Mouse (Mus musculus) gastrocnemius, postnatal 14 days (tissue): ENCODE results near the gene Cysrt1. TPM values are rescaled to one million over a fixed set of nuclear protein-coding genes. Genes with fewer than 3 reads are reported as not detected.

Source experiments
- DNase-seq: peaks from one replicate; pipeline ENCODE4 v3.0.0; 2021; ENCODE audit warnings: mixed read lengths
- intact Hi-C: fragments of 180-260 bp; cut with DNase I; formaldehyde crosslinking; loops from one replicate; pipeline ENCODE4 v1.15.1; 2025; ENCODE audit warnings: low total_unique reads
- total RNA-seq, 2 experiments: library from RNA; stranded (reverse); gene quantifications; 2 replicates each; pipeline ENCODE4 v1.2.3; 2021

The Cysrt1 gene
- total RNA-seq, 2 experiments from 2014 or later, result not detected

- intact Hi-C loops, result loop anchor here (10.0 kb wide), 1 partner anchor 46 kb away; the partner anchor contains the start of gene Tor4a
- DNase-seq, result peak; percentile 71
Observed at GRCm38 (mm10) chr2:25240723-25241437, 1.4 kb downstream of the Cysrt1 start.

DNA sequence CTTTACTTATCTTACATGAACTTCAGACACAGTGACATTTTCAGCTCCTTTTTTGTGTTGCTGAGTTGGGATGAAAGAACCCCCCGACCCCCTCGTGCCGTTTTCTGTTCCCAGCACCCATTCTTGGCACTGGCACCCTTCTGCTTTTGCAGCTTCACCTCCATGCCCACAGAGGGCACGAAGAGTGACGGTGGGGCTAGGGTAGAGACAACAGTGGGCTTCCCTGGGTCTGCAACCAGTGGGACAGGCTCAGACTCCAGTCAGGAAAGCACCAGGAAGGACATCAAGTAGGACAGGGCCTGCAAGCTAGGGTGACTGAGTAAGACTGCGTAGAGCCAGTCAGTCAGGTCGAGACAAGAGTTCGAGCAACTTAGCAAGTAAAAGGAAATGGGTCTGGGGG lies 1.9 kb downstream of the Cysrt1 start:
- DNase-seq, result no peak
- intact Hi-C loops, result loop anchor here (10.0 kb wide), 1 partner anchor 46 kb away; the partner anchor contains the start of gene Tor4a

- DNase-seq, result no peak
- intact Hi-C loops, result loop anchor here (10.0 kb wide), 1 partner anchor 45 kb away; the partner anchor contains the start of gene Tor4a
Observed at GRCm38 (mm10) chr2:25239766-25240165, 2.5 kb downstream of the Cysrt1 start.

GRCm38 (mm10) chr2:25238106-25238505 lies 4.1 kb downstream of the Cysrt1 start:
- intact Hi-C loops, result no loop called here
- DNase-seq, result no peak

GRCm38 (mm10) chr2:25237522-25237921 lies 4.7 kb downstream of the Cysrt1 start:
- intact Hi-C loops, result no loop called here
- DNase-seq, result no peak

GRCm38 (mm10) chr2:25236614-25237013 lies 5.6 kb downstream of the Cysrt1 start, which contains the start of gene Rnf224:
TSS of gene Rnf224 (minus strand) at chr2:25236787.
- intact Hi-C loops, result no loop called here

GRCm38 (mm10) chr2:25234551-25235220 lies 7.6 kb downstream of the Cysrt1 start:
- intact Hi-C loops, result no loop called here

More at GRCm38 (mm10) chr2:25236614-25237013, 5.6 kb downstream of the Cysrt1 start, which contains the start of gene Rnf224:
- no peak for DNase-seq

DNA sequence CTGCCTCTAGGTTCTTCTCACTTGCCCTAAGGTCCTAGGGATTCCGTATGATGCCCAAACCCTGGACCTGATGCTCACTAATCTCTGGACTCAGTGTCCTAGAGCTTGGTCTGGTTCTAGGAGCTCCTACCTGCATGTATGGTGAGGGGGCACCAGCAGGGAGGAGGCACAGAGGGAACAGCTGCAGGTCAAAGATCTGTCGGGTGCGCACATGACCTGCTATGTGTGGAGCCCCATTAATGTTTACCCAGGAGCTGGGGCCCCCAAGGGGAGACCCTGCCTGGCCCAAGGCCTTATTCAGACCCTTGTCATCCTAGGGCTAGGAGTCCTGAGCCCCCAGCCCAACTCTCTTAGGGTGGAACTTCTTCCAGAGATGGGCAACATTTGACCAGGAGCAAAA lies 8.2 kb downstream of the Cysrt1 start, which contains the start of gene Slc34a3:
Gene Slc34a3 (minus strand): TSS at position 315 of the 400 bp plus-strand sequence.
- intact Hi-C loops, result no loop called here
- DNase-seq, result no peak

More at GRCm38 (mm10) chr2:25234551-25235220, 7.6 kb downstream of the Cysrt1 start:
- DNase-seq, result no peak

- intact Hi-C loops, result no loop called here
- DNase-seq, result no peak
Observed at GRCm38 (mm10) chr2:25233421-25233820, 8.8 kb downstream of the Cysrt1 start.

GRCm38 (mm10) chr2:25231038-25231437 lies 11.2 kb downstream of the Cysrt1 start:
- no peak for DNase-seq
- intact Hi-C loops, result no loop called here

- intact Hi-C loops, result no loop called here
- DNase-seq, result no peak
Observed at GRCm38 (mm10) chr2:25230581-25230980, 11.7 kb downstream of the Cysrt1 start.

DNA sequence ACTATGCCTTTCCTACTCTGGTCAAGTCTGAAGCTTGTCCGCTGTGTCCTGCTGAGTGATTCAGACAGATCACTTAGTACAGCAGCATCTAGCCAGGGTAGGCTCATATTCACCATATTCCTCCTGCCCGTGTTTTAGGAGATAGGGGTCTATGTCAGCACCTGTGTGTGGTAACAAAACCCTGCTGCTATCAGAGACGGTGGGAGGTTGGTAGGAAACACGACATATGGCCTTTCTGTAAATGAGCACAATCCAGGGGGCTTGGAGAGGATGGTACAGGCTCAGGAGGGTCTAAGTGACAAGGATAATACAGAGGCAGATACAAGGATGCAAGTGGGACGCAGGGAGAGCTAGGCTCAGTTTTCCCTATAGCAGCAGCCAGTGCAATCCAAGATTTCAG lies 12.7 kb downstream of the Cysrt1 start:
- no peak for DNase-seq
- intact Hi-C loops, result no loop called here

DNA sequence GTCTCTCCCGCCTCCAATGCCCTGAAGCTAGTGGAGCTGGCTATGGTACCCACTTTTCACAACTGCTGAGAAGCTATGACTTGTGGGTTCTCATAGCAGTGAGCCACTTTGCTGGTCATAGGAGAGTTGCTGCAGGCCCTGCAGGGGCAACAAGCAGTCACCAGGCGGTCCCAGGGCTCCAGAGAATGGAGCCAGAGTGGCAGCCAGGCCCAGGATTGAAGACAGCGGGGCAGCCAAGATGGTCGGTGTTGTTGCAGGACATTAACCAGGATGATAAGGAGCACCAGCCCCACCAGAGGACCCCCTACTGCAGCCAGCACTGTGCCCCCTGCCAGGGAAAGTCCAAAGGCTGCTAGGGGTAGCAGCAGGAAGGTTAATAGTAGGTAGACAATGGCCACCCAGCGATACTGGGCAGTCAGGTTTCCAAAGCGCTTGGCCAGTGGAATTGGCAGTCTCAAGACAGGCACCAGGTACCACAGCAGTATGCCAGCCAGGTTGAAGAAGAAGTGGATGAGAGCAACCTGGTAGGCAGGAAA lies 13.2 kb downstream of the Cysrt1 start:
- intact Hi-C loops, result no loop called here
- DNase-seq, result no peak

- DNase-seq, result peak; percentile 85
- intact Hi-C loops, result no loop called here
Observed at GRCm38 (mm10) chr2:25228431-25228889, 13.8 kb downstream of the Cysrt1 start.

DNA sequence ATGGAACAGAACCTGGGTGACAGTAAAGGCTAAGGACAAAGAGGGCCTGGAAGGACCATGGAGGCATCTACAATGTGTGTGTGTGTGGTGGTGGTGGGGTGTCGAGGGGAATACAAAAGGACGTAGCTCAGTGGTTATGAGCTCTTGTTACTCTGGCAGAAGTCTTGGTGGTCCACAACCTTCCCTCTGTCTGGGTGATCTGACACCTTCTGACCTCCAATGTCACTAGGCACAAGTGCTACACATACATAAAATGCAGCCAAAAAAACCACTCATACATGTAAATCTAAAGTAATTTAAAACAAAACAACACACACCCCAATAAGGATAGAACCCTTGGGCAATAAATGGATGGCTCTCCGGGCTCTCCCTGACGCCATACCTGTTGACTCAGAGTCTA lies 14.8 kb downstream of the Cysrt1 start:
- intact Hi-C loops, result no loop called here
- DNase-seq, result no peak

DNA sequence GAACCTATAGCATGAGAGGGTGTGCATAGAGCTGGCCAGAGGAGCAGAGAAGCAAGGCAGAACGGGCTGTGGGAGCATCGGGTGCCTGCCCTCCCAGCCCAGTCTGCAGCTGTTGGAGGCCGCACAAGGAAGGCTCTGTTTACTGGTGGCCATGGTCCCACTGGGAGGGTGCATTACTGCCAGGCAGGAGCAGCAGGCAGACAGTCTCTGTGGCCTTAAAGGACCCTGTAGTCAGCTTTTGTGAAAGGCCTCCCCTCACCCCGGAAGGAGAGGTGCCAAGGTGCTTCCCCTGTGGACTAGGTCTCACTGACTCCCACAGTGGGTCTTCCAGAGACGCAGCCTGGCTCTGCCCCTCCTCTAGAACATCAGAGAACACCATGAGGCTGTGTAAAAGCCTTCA lies 15.4 kb downstream of the Cysrt1 start:
- intact Hi-C loops, result no loop called here
- peak; percentile 79 for DNase-seq

GRCm38 (mm10) chr2:25225811-25226379 lies 16.4 kb downstream of the Cysrt1 start:
- intact Hi-C loops, result no loop called here
- no peak for DNase-seq

- peak; percentile 98 for DNase-seq
- intact Hi-C loops, result no loop called here
Observed at GRCm38 (mm10) chr2:25224766-25225752, 17.2 kb downstream of the Cysrt1 start.

GRCm38 (mm10) chr2:25224492-25224765 lies 17.8 kb downstream of the Cysrt1 start, which contains the start of gene Tubb4b:
TSS of gene Tubb4b (minus strand) at chr2:25224702.
- DNase-seq, result no peak
- intact Hi-C loops, result no loop called here
